Mouse (Mus musculus) liver, embryonic 14.5 days (tissue): ENCODE results near the gene Plcxd2. TPM values are rescaled to one million over a fixed set of nuclear protein-coding genes. Genes with fewer than 3 reads are reported as not detected.

Experiments
- ATAC-seq: fragments of 200-750 bp; cut with Nextera tagmentation; 2 replicates; pipeline ENCODE4 v1.8.0; 2017; ENCODE audit warnings: moderate number of reproducible peaks, mild to moderate bottlenecking, moderate library complexity; ENCODE audit not compliant: insufficient read depth
- DNase-seq, 3 experiments: peaks; one replicate each; pipeline ENCODE4 v3.0.0-alpha.2; 2012 to 2013; ENCODE audit warnings: low read depth in 3 of 3, low spot score in 3 of 3
- H3K27ac ChIP-seq: fragments of 300-500 bp; sonication (generic); 2 replicates; pipeline ENCODE4 v1.5.1; 2014; ENCODE audit warnings: moderate library complexity, mild to moderate bottlenecking, control low read depth, inconsistent platforms
- H3K27me3 ChIP-seq: fragments of 300-500 bp; sonication (generic); 2 replicates; pipeline ENCODE4 v1.6.1; 2014; ENCODE audit warnings: mild to moderate bottlenecking, low read length, moderate library complexity; ENCODE audit not compliant: control insufficient read depth, insufficient read depth
- H3K36me3 ChIP-seq: fragments of 300-500 bp; sonication (generic); replicated peaks from 2 replicates; pipeline ENCODE4 v1.6.1; 2014; ENCODE audit warnings: low read depth; ENCODE audit not compliant: control insufficient read depth, insufficient read depth
- H3K4me1 ChIP-seq, 2 experiments: fragments of 200-500 bp in 1 of 2; fragments of 300-500 bp in 1 of 2; sonication (generic) in 1 of 2; replicated peaks; 2 replicates each; pipeline ENCODE4 v1.6.1; 2012 to 2014; ENCODE audit warnings: antibody characterized with exemption in 1 of 2, inconsistent platforms in 1 of 2, low read length in 1 of 2; ENCODE audit not compliant: control insufficient read depth in 2 of 2, insufficient read depth in 2 of 2
- H3K4me2 ChIP-seq: fragments of 300-500 bp; sonication (generic); 2 replicates; pipeline ENCODE4 v1.6.1; 2014; ENCODE audit warnings: low read depth, mild to moderate bottlenecking, control low read depth, moderate library complexity
- H3K4me3 ChIP-seq, 2 experiments: fragments of 200-500 bp in 1 of 2; fragments of 300-500 bp in 1 of 2; sonication (generic) in 1 of 2; 2 replicates each; pipeline ENCODE4 v1.5.1; 2012 to 2014; ENCODE audit warnings: low read depth in 2 of 2, low read length in 2 of 2, mild to moderate bottlenecking in 2 of 2, control low read depth in 1 of 2, inconsistent platforms in 1 of 2, moderate library complexity in 1 of 2; ENCODE audit not compliant: insufficient read depth in 1 of 2
- H3K9ac ChIP-seq: fragments of 300-500 bp; sonication (generic); replicated peaks from 2 replicates; pipeline ENCODE4 v1.6.1; 2014; ENCODE audit warnings: mild to moderate bottlenecking, control low read depth, moderate library complexity
- H3K9me3 ChIP-seq: fragments of 300-500 bp; sonication (generic); 2 replicates; pipeline ENCODE4 v1.6.1; 2016; ENCODE audit warnings: low read length, mixed read lengths; ENCODE audit not compliant: control insufficient read depth
- CTCF ChIP-seq: IDR thresholded peaks from 2 replicates; pipeline ENCODE4 v1.5.1; 2016; ENCODE audit warnings: antibody characterized with exemption, low read depth, control low read depth
- EP300 ChIP-seq: IDR thresholded peaks from 2 replicates; pipeline ENCODE4 v1.6.1; 2016; ENCODE audit warnings: antibody characterized with exemption, low read depth
- WGBS: fragments of 180-500 bp; shearing (Covaris S2); extraction: QIAGEN DNeasy Blood & Tissue Kit; methylation state at CpG from one replicate; pipeline ENCODE4 v1.1.7; 2014; ENCODE audit not compliant: insufficient replicate concordance; 5-methylcytosine and 5-hydroxymethylcytosine counted together
- polyA plus RNA-seq, 2 experiments: library from polyadenylated mRNA; depleted of rRNA in 1 of 2; stranded (reverse) in 1 of 2; unstranded in 1 of 2; fragments of >200 nt; fragmentation: Nextera tagmentation in 1 of 2; extraction: Ambion mirVana in 1 of 2; gene quantifications; 2 replicates each; pipeline versions ENCODE4 v1.2.1 to v1.2.3; 2012 to 2014

The Plcxd2 gene
- polyA plus RNA-seq, 2 experiments: 1.6 to 1.9 TPM

GRCm38 (mm10) chr16:46011696-46012095 is 1.7 kb upstream of the Plcxd2 start:
- no peak for DNase-seq
- 67% methylated on average over 1 of the region's 1 CpGs for WGBS
- Histone ChIP-seq H3K27ac (no peak overlapping the region), H3K9ac (no peak overlapping the region), H3K36me3 (no peaks in the 10 kb centered on the region), H3K9me3 (no peaks in the 10 kb centered on the region), H3K4me2 (no peak overlapping the region), H3K4me3 (no peak overlapping the region), H3K27me3 (no peaks in the 10 kb centered on the region), H3K4me1 (peaks cover 0 to 8% of the 10 kb centered on the region in 2 experiments; a peak in 2 of 4 replicates)
- TF ChIP-seq EP300 (no peak), CTCF (no peak)
- ATAC-seq: no peak

- DNase-seq: no peak
- H3K4me1 ChIP-seq: peaks cover 0 to 8% of the 10 kb centered on the region in 2 experiments; a peak in 2 of 4 replicates
- H3K36me3 ChIP-seq: no peaks in the 10 kb centered on the region
- 10% methylated on average over 5 of the region's 5 CpGs for WGBS
- peak overlapping the region; percentile 64 for H3K4me2 ChIP-seq
- no peak overlapping the region for H3K9ac ChIP-seq
- TF ChIP-seq CTCF (no peak), EP300 (no peak)
- ATAC-seq: peak; percentile 8; the same call in 1 of the 2 replicates
- H3K27me3 ChIP-seq: no peaks in the 10 kb centered on the region
- H3K9me3 ChIP-seq: no peaks in the 10 kb centered on the region
- no peak overlapping the region for H3K27ac ChIP-seq
- H3K4me3 ChIP-seq: peak overlapping the region; percentile 54 to 56; a peak in 3 of 4 replicates
Measured at GRCm38 (mm10) chr16:46010906-46011220, 845 bp upstream of the Plcxd2 start.

- DNase-seq (no peak), ATAC-seq (no peak)
- Histone ChIP-seq H3K27ac (no peak overlapping the region), H3K4me1 (peaks cover 0 to 8% of the 10 kb centered on the region in 2 experiments; a peak in 2 of 4 replicates), H3K9me3 (no peaks in the 10 kb centered on the region), H3K9ac (peak overlapping the region; percentile 2; the same call in 1 of the 2 replicates), H3K4me3 (peak overlapping the region; percentile 50 to 56), H3K27me3 (no peaks in the 10 kb centered on the region), H3K36me3 (no peaks in the 10 kb centered on the region), H3K4me2 (peak overlapping the region; percentile 64)
- WGBS: 3% methylated on average over 13 of the region's 13 CpGs
- no peak for TF ChIP-seq CTCF
- TF ChIP-seq EP300: no peak
Measured at GRCm38 (mm10) chr16:46009717-46010116, 301 bp downstream of the Plcxd2 start.

GRCm38 (mm10) chr16:46008766-46009165 is 1.3 kb downstream of the Plcxd2 start:
- Histone ChIP-seq H3K9me3 (no peaks in the 10 kb centered on the region), H3K9ac (no peak overlapping the region), H3K36me3 (no peaks in the 10 kb centered on the region), H3K4me3 (peak overlapping the region; percentile 38 to 56), H3K27me3 (no peaks in the 10 kb centered on the region), H3K27ac (no peak overlapping the region), H3K4me1 (peaks cover 0 to 8% of the 10 kb centered on the region in 2 experiments; a peak in 2 of 4 replicates), H3K4me2 (peak overlapping the region; percentile 64)
- TF ChIP-seq CTCF: no peak
- TF ChIP-seq EP300: no peak
- DNase-seq (no peak), ATAC-seq (no peak)
- 51% methylated on average over 3 of the region's 3 CpGs for WGBS

GRCm38 (mm10) chr16:46008036-46008605 is 1.9 kb downstream of the Plcxd2 start:
- no peak for DNase-seq
- TF ChIP-seq EP300: no peak
- TF ChIP-seq CTCF: no peak
- no peaks in the 10 kb centered on the region for H3K9me3 ChIP-seq
- no peaks in the 10 kb centered on the region for H3K27me3 ChIP-seq
- peaks cover 0 to 8% of the 10 kb centered on the region in 2 experiments; a peak in 2 of 4 replicates for H3K4me1 ChIP-seq
- peak overlapping the region in 1 of 2 experiments; percentile 18; a peak in 1 of 4 replicates for H3K4me3 ChIP-seq
- peak overlapping the region; percentile 64 for H3K4me2 ChIP-seq
- no peak overlapping the region for H3K27ac ChIP-seq
- 51% methylated on average over 5 of the region's 5 CpGs for WGBS
- ATAC-seq: no peak
- H3K9ac ChIP-seq: no peak overlapping the region
- no peaks in the 10 kb centered on the region for H3K36me3 ChIP-seq
